Mouse (Mus musculus): ENCODE results near the gene Vmn1r11. TPM values are rescaled to one million over a fixed set of nuclear protein-coding genes. Genes with fewer than 3 reads are reported as not detected.

Gene Vmn1r11
- total RNA-seq (2015), result not detected in 2 replicates
- not detected in 2 replicates for total RNA-seq (2017)

GRCm38 (mm10) chr6:57133155-57133554, at the start of gene Vmn1r11:
TSS of gene Vmn1r11 (plus strand) at chr6:57133455.
- ATAC-seq (ENCODE audit: poor library complexity, severe bottlenecking), result no peak

- ATAC-seq (ENCODE audit: poor library complexity, severe bottlenecking), result peak; percentile 43; the same call in 1 of the 2 replicates
Measured at GRCm38 (mm10) chr6:57106358-57106757, 26.9 kb upstream of the Vmn1r11 start.

GRCm38 (mm10) chr6:57109154-57109553, 24.1 kb upstream of the Vmn1r11 start, which contains the start of gene Vmn1r10:
TSS of gene Vmn1r10 (plus strand) at chr6:57109454.
- ATAC-seq (ENCODE audit: poor library complexity, severe bottlenecking), result no peak

- no peak for ATAC-seq (ENCODE audit: poor library complexity, severe bottlenecking)
Measured at GRCm38 (mm10) chr6:57156619-57157018, 23.4 kb downstream of the Vmn1r11 start, which contains the start of gene Vmn1r12. TSS of gene Vmn1r12 (plus strand) at chr6:57156919.

Other genes starting within 250 kb of the Vmn1r11 start
- 64.6 and 71.0 TPM in 2 replicates for gene Nt5c3, start 209.5 kb upstream of the Vmn1r11 start, total RNA-seq (2015)
- 36.6 TPM in 2 replicates for gene Nt5c3, start 209.5 kb upstream of the Vmn1r11 start, total RNA-seq (2017)
- gene Vmn1r4, start 209.4 kb upstream of the Vmn1r11 start, total RNA-seq (2015), result 0.47 TPM in 1 of 2 replicates, not detected in the other
- gene Vmn1r4, start 209.4 kb upstream of the Vmn1r11 start, total RNA-seq (2017), result 0.07 TPM in 1 of 2 replicates, not detected in the other
- gene Vmn1r5, start 163.2 kb upstream of the Vmn1r11 start, total RNA-seq (2015), result not detected in 2 replicates
- not detected in 2 replicates for gene Vmn1r5, start 163.2 kb upstream of the Vmn1r11 start, total RNA-seq (2017)
- 0.21 TPM in 1 of 2 replicates, not detected in the other for gene Vmn1r6, start 136.2 kb upstream of the Vmn1r11 start, total RNA-seq (2015)
- gene Vmn1r6, start 136.2 kb upstream of the Vmn1r11 start, total RNA-seq (2017), result not detected in 2 replicates
- gene Vmn1r7, start 108.1 kb upstream of the Vmn1r11 start, total RNA-seq (2015), result not detected in 2 replicates
- gene Vmn1r7, start 108.1 kb upstream of the Vmn1r11 start, total RNA-seq (2017), result not detected in 2 replicates
- not detected in 2 replicates for gene Vmn1r8, start 101.2 kb upstream of the Vmn1r11 start, total RNA-seq (2015)
- gene Vmn1r8, start 101.2 kb upstream of the Vmn1r11 start, total RNA-seq (2017), result not detected in 2 replicates
- gene Vmn1r9, start 66.7 kb upstream of the Vmn1r11 start, total RNA-seq (2015), result not detected in 2 replicates
- not detected in 2 replicates for gene Vmn1r9, start 66.7 kb upstream of the Vmn1r11 start, total RNA-seq (2017)
- not detected in 2 replicates for gene Vmn1r10, start 24.0 kb upstream of the Vmn1r11 start, total RNA-seq (2015)
- not detected in 2 replicates for gene Vmn1r10, start 24.0 kb upstream of the Vmn1r11 start, total RNA-seq (2017)
- not detected in 2 replicates for gene Vmn1r12, start 23.5 kb downstream of the Vmn1r11 start, total RNA-seq (2015)
- not detected in 2 replicates for gene Vmn1r12, start 23.5 kb downstream of the Vmn1r11 start, total RNA-seq (2017)
- not detected in 2 replicates for gene Vmn1r13, start 69.8 kb downstream of the Vmn1r11 start, total RNA-seq (2015)
- not detected in 2 replicates for gene Vmn1r13, start 69.8 kb downstream of the Vmn1r11 start, total RNA-seq (2017)
- gene Vmn1r14, start 98.2 kb downstream of the Vmn1r11 start, total RNA-seq (2015), result not detected in 2 replicates
- not detected in 2 replicates for gene Vmn1r14, start 98.2 kb downstream of the Vmn1r11 start, total RNA-seq (2017)
- gene Vmn1r15, start 124.5 kb downstream of the Vmn1r11 start, total RNA-seq (2015), result not detected in 2 replicates
- gene Vmn1r15, start 124.5 kb downstream of the Vmn1r11 start, total RNA-seq (2017), result not detected in 2 replicates
- not detected in 2 replicates for gene Vmn1r16, start 196.0 kb downstream of the Vmn1r11 start, total RNA-seq (2015)
- not detected in 2 replicates for gene Vmn1r16, start 196.0 kb downstream of the Vmn1r11 start, total RNA-seq (2017)
- gene Vmn1r17, start 230.3 kb downstream of the Vmn1r11 start, total RNA-seq (2015), result not detected in 2 replicates
- gene Vmn1r17, start 230.3 kb downstream of the Vmn1r11 start, total RNA-seq (2017), result not detected in 2 replicates

Data from megakaryocyte, adult 5-6 weeks (primary cell).